Mouse (Mus musculus) limb, embryonic 14.5 days (tissue): Measurements from ENCODE around the gene Rnf6. TPM values are rescaled to one million over a fixed set of nuclear protein-coding genes. Genes with fewer than 3 reads are reported as not detected.

Experiments used
- ATAC-seq: fragments of 200-750 bp; cut with Nextera tagmentation; 2 replicates; pipeline ENCODE4 v1.8.0; 2017; ENCODE audit warnings: low read depth, moderate number of reproducible peaks, moderate TSS enrichment; ENCODE audit not compliant: low FRiP score
- DNase-seq: peaks from one replicate; pipeline ENCODE4 v3.0.0-alpha.2; 2015; ENCODE audit warnings: low spot score
- H3K27ac ChIP-seq: fragments of 300-500 bp; sonication (generic); replicated peaks from 2 replicates; pipeline ENCODE4 v1.5.1; 2014; ENCODE audit warnings: low read depth, mild to moderate bottlenecking, low read length, moderate library complexity, mixed read lengths
- H3K27me3 ChIP-seq: fragments of 300-500 bp; sonication (generic); 2 replicates; pipeline ENCODE4 v1.6.1; 2014; ENCODE audit warnings: low read length, mixed read lengths; ENCODE audit not compliant: control insufficient read depth, insufficient read depth
- H3K36me3 ChIP-seq: fragments of 300-500 bp; sonication (generic); 2 replicates; pipeline ENCODE4 v1.6.1; 2014; ENCODE audit warnings: mild to moderate bottlenecking, low read length, moderate library complexity, mixed read lengths; ENCODE audit not compliant: control insufficient read depth, insufficient read depth
- H3K4me1 ChIP-seq: fragments of 300-500 bp; sonication (generic); 2 replicates; pipeline ENCODE4 v1.6.1; 2014; ENCODE audit warnings: antibody characterized with exemption, low read length, mixed read lengths; ENCODE audit not compliant: control insufficient read depth, insufficient read depth
- H3K4me2 ChIP-seq: fragments of 300-500 bp; sonication (generic); replicated peaks from 2 replicates; pipeline ENCODE4 v1.6.1; 2014; ENCODE audit warnings: low read depth, mild to moderate bottlenecking, low read length, moderate library complexity; ENCODE audit not compliant: severe bottlenecking
- H3K4me3 ChIP-seq: fragments of 300-500 bp; sonication (generic); replicated peaks from 2 replicates; pipeline ENCODE4 v1.5.1; 2014; ENCODE audit warnings: low read length
- H3K9ac ChIP-seq: fragments of 300-500 bp; sonication (generic); 2 replicates; pipeline ENCODE4 v1.6.1; 2014; ENCODE audit warnings: mild to moderate bottlenecking, low read depth, low read length, moderate library complexity; ENCODE audit not compliant: severe bottlenecking
- H3K9me3 ChIP-seq: fragments of 300-500 bp; sonication (generic); 2 replicates; pipeline ENCODE4 v1.6.1; 2016; ENCODE audit warnings: low read length; ENCODE audit not compliant: control insufficient read depth
- POLR2A ChIP-seq: fragments of 200-500 bp; IDR thresholded peaks from 2 replicates; pipeline ENCODE4 v1.8.0; 2012; ENCODE audit warnings: inconsistent platforms, mild to moderate bottlenecking, moderate library complexity, borderline replicate concordance; ENCODE audit not compliant: insufficient read depth, insufficient read length; ENCODE audit errors: extremely low read depth
- WGBS: fragments of 180-500 bp; shearing (Covaris S2); extraction: QIAGEN DNeasy Blood & Tissue Kit; methylation state at CpG from one replicate; pipeline ENCODE4 v1.1.7; 2014; 5-methylcytosine and 5-hydroxymethylcytosine counted together
- polyA plus RNA-seq, 2 experiments: library from polyadenylated mRNA; depleted of rRNA in 1 of 2; stranded (reverse) in 1 of 2; unstranded in 1 of 2; fragments of >200 nt; fragmentation: Nextera tagmentation in 1 of 2; extraction: Ambion mirVana in 1 of 2; gene quantifications; 2 replicates each; pipeline versions ENCODE4 v1.2.1 to v1.2.3; 2012 to 2014

The Rnf6 gene
- polyA plus RNA-seq, 2 experiments, result 25.4 to 37.8 TPM

GRCm38 (mm10) chr5:146229869-146230650, 8.7 kb upstream of the Rnf6 start:
- Histone ChIP-seq H3K36me3 (no peaks in the 10 kb centered on the region), H3K4me1 (peaks cover 4% of the 10 kb centered on the region; the same call in 1 of the 2 replicates), H3K9ac (peak overlapping the region; percentile 89), H3K27me3 (no peaks in the 10 kb centered on the region), H3K9me3 (no peaks in the 10 kb centered on the region), H3K27ac (peak overlapping the region; percentile 96), H3K4me2 (peak overlapping the region; percentile 85), H3K4me3 (peak overlapping the region; percentile 77)
- ATAC-seq (no peak), DNase-seq (peak; percentile 8)
- no peak for TF ChIP-seq POLR2A
- WGBS, result 56% methylated on average over 17 of the region's 17 CpGs

GRCm38 (mm10) chr5:146227496-146227895, 6.1 kb upstream of the Rnf6 start:
- Histone ChIP-seq H3K27ac (no peak overlapping the region), H3K9me3 (no peaks in the 10 kb centered on the region), H3K4me3 (no peak overlapping the region), H3K36me3 (no peaks in the 10 kb centered on the region), H3K4me2 (no peak overlapping the region), H3K9ac (no peak overlapping the region), H3K27me3 (no peaks in the 10 kb centered on the region), H3K4me1 (0 out of 2 replicates have a peak, but pooled peaks cover 4% of the 10 kb centered on the region)
- no peak for ATAC-seq
- no peak for DNase-seq
- TF ChIP-seq POLR2A, result no peak
- 83% methylated on average over 8 of the region's 8 CpGs for WGBS

GRCm38 (mm10) chr5:146223786-146224185, 2.4 kb upstream of the Rnf6 start:
- no peak overlapping the region for H3K9ac ChIP-seq
- ATAC-seq, result no peak
- H3K9me3 ChIP-seq, result no peaks in the 10 kb centered on the region
- DNase-seq, result peak; percentile 8
- WGBS, result 84% methylated on average over 5 of the region's 5 CpGs
- no peak overlapping the region for H3K4me2 ChIP-seq
- H3K27ac ChIP-seq, result no peak overlapping the region
- no peaks in the 10 kb centered on the region for H3K27me3 ChIP-seq
- H3K4me1 ChIP-seq, result no peaks in the 10 kb centered on the region
- peaks cover 7% of the 10 kb centered on the region; the same call in 1 of the 2 replicates for H3K36me3 ChIP-seq
- H3K4me3 ChIP-seq, result no peak overlapping the region
- TF ChIP-seq POLR2A, result no peak

DNA sequence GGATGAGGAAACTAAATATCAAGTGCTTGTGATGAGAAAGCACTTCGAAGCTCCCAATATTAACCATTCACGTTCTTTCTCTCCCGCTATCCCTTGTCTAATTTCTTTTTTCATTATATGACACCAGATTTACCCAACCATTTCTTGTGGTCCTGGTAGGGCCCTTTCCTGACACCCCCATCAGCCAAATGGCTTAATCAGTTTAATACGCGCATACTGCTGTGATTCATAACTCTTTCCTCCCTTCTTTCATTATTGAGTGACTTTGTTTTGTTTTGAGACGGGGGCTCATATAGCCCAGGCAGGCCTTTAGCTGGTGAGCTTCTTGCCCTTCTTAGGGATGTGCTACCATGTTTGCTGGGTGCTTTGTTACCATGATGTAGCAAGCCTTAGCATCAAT, 367 bp upstream of the Rnf6 start:
- 30% methylated on average over 6 of the region's 6 CpGs for WGBS
- TF ChIP-seq POLR2A, result no peak
- peak overlapping the region; percentile 79 for H3K4me3 ChIP-seq

DNA sequence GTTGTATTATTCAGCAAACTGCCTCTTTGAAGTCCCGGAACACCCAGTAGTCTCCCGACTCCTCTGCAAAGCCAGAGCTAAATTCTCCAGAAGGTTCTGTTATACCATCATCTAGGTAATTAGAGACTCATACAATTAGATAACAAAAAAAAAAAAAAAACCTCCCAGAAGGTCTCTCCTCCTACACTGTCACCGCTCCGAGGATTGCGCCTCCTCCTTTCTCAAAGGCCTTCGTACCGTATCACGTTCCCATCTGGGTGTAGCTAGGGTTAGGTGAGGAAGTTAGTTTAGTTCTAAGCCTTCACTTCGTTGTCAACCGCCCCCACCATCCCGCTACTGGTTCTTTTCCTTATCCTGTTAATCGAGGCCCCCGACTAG, 865 bp downstream of the Rnf6 start:
- DNase-seq, result no peak
- peak; percentile 45; the same call in 1 of the 2 replicates for ATAC-seq
- peak overlapping the region; percentile 67 for H3K4me2 ChIP-seq
- TF ChIP-seq POLR2A, result no peak
- 0 out of 2 replicates have a peak overlapping the region, but pooled peaks have one; percentile 38 for H3K27ac ChIP-seq
- H3K4me3 ChIP-seq, result peak overlapping the region; percentile 79
- no peaks in the 10 kb centered on the region for H3K27me3 ChIP-seq
- no peaks in the 10 kb centered on the region for H3K4me1 ChIP-seq
- H3K9me3 ChIP-seq, result no peaks in the 10 kb centered on the region
- WGBS, result 7% methylated on average over 13 of the region's 13 CpGs
- peak overlapping the region; percentile 88 for H3K9ac ChIP-seq
- peaks cover 38% of the 10 kb centered on the region for H3K36me3 ChIP-seq

More for the DNA sequence above, 367 bp upstream of the Rnf6 start:
- Histone ChIP-seq H3K27me3 (no peaks in the 10 kb centered on the region), H3K36me3 (peaks cover 26% of the 10 kb centered on the region), H3K4me2 (peak overlapping the region; percentile 67), H3K4me1 (no peaks in the 10 kb centered on the region), H3K9ac (peak overlapping the region; percentile 88), H3K27ac (peak overlapping the region; percentile 96), H3K9me3 (no peaks in the 10 kb centered on the region)
- no peak for ATAC-seq
- DNase-seq, result no peak

DNA sequence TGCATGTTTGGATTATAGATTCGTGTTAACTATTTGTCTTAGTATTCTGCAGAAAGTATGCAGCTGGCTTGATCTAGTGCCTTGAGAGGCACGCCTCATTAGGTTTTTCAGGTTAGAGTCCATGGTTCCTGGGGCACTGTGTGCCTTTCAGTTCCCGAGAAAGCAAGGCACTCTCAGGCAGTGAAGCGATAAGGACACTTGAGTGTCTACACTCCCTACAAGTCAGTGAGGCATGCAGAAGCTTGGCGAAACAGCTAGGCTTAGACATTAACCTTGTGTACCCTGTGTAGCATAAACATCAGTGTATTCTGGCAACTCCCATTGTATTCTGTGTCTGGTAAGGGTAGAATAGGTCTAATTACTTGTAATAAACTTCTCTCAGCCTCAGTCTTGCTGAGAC, 15.8 kb downstream of the Rnf6 start:
- 97% methylated on average over 5 of the region's 5 CpGs for WGBS
- ATAC-seq, result no peak
- H3K36me3 ChIP-seq, result peaks cover 65% of the 10 kb centered on the region

More for the DNA sequence above, 15.8 kb downstream of the Rnf6 start:
- no peak overlapping the region for H3K9ac ChIP-seq
- H3K9me3 ChIP-seq, result no peaks in the 10 kb centered on the region
- no peak for TF ChIP-seq POLR2A
- no peak overlapping the region for H3K4me3 ChIP-seq
- no peak overlapping the region for H3K4me2 ChIP-seq
- no peak for DNase-seq
- H3K27me3 ChIP-seq, result no peaks in the 10 kb centered on the region
- H3K27ac ChIP-seq, result no peak overlapping the region
- no peaks in the 10 kb centered on the region for H3K4me1 ChIP-seq
